In genomic region chr2:163932151-163932550, GRCm38 (mm10) we compare ENCODE assay signal across 14 mouse cellular contexts. TPM values are rescaled to one million over a fixed set of nuclear protein-coding genes. Genes with fewer than 3 reads are reported as not detected.
"Had no signal": no experiment of that assay in that cellular context is flagged by ENCODE, and none has a peak within 500 bp of the region (broad histone marks: within the 10 kb centered on the region; RNA-seq: fewer than 3 reads in every experiment).

No protein-coding gene starts in this region.

- H3K27me3 ChIP-seq: lung, embryonic 15.5 days; neural tube, embryonic 15.5 days had no signal

- ATAC-seq: intestine, embryonic 16.5 days; liver, embryonic 12.5 days; midbrain, embryonic 13.5 days had no signal

- DNase-seq: kidney, adult 2 months; layer of hippocampus, adult 9-11 months; layer of hippocampus, postnatal 36 days; right cerebral cortex, adult 18-20 months; right cerebral cortex, postnatal 25 days; thymus, adult 18-20 months; thymus, postnatal 14 days had no signal

- H3K4me3 ChIP-seq: limb, embryonic 15.5 days; liver, embryonic 12.5 days; lung, embryonic 15.5 days; midbrain, embryonic 13.5 days; neural tube, embryonic 15.5 days had no signal

- H3K4me2 ChIP-seq: limb, embryonic 15.5 days; liver, embryonic 12.5 days; lung, embryonic 15.5 days; midbrain, embryonic 13.5 days; neural tube, embryonic 15.5 days had no signal

- H3K36me3 ChIP-seq: limb, embryonic 15.5 days; liver, embryonic 12.5 days; lung, embryonic 15.5 days; midbrain, embryonic 13.5 days; neural tube, embryonic 15.5 days had no signal

- H3K9ac ChIP-seq: limb, embryonic 15.5 days; liver, embryonic 12.5 days; lung, embryonic 15.5 days; midbrain, embryonic 13.5 days; neural tube, embryonic 15.5 days had no signal

- H3K4me1 ChIP-seq: liver, embryonic 12.5 days; midbrain, embryonic 13.5 days; neural tube, embryonic 15.5 days had no signal

- H3K27ac ChIP-seq: limb, embryonic 15.5 days; liver, embryonic 12.5 days; lung, embryonic 15.5 days; midbrain, embryonic 13.5 days; neural tube, embryonic 15.5 days had no signal

- H3K9me3 ChIP-seq: limb, embryonic 15.5 days; liver, embryonic 12.5 days; lung, embryonic 15.5 days; midbrain, embryonic 13.5 days; neural tube, embryonic 15.5 days had no signal

RNA-seq across cellular contexts. Expression of gene Rims4, which starts 13.7 kb away (rescaled TPM):
- total RNA-seq: megakaryocyte-erythroid progenitor cell, adult 5-6 weeks had no signal
